Mouse (Mus musculus) left cerebral cortex, adult 8-10 months (tissue): ENCODE measurements around the gene Ube2j2. TPM values are rescaled to one million over a fixed set of nuclear protein-coding genes. Genes with fewer than 3 reads are reported as not detected.

Source experiments
- DNase-seq, 2 experiments: peaks; one replicate each; pipeline ENCODE4 v3.0.0; 2022; ENCODE audit warnings: low spot score in 2 of 2
- total RNA-seq, 4 experiments: library from RNA; stranded (reverse); gene quantifications; 2 replicates each; pipeline ENCODE4 v1.2.4; 2022

The Ube2j2 gene
- total RNA-seq = 10 to 100 TPM; 57.7 to 67.6 (median 65.2) TPM

- peak; percentile 91 to 98 for DNase-seq
Measured at GRCm38 (mm10) chr4:155943534-155944249, at the start of gene Ube2j2. Ube2j2 (plus strand) TSS chr4:155943831.

GRCm38 (mm10) chr4:155894311-155894881 lies 49.2 kb upstream of the Ube2j2 start:
- DNase-seq = peak; percentile 51 to 80

GRCm38 (mm10) chr4:155895216-155895615 lies 48.4 kb upstream of the Ube2j2 start:
- DNase-seq = peak; percentile 64 to 65

GRCm38 (mm10) chr4:155895826-155896225 lies 47.8 kb upstream of the Ube2j2 start:
- no peak for DNase-seq

GRCm38 (mm10) chr4:155896461-155896860 lies 47.2 kb upstream of the Ube2j2 start:
- peak in 1 of 2 experiments; percentile 1 for DNase-seq

GRCm38 (mm10) chr4:155898318-155898717 lies 45.3 kb upstream of the Ube2j2 start:
- DNase-seq = no peak

GRCm38 (mm10) chr4:155899355-155899754 lies 44.3 kb upstream of the Ube2j2 start:
- no peak for DNase-seq

- peak; percentile 4 to 47 for DNase-seq
Measured at GRCm38 (mm10) chr4:155901205-155901604, 42.4 kb upstream of the Ube2j2 start.

GRCm38 (mm10) chr4:155903246-155903645 lies 40.4 kb upstream of the Ube2j2 start:
- no peak for DNase-seq

- peak; percentile 1 to 6 for DNase-seq
Measured at GRCm38 (mm10) chr4:155904318-155905102, 39.1 kb upstream of the Ube2j2 start.

GRCm38 (mm10) chr4:155905634-155906033 lies 38.0 kb upstream of the Ube2j2 start:
- DNase-seq = no peak

- DNase-seq = peak; percentile 1 to 7
Measured at GRCm38 (mm10) chr4:155906125-155906524, 37.5 kb upstream of the Ube2j2 start.

- peak in 1 of 2 experiments; percentile 5 for DNase-seq
Measured at GRCm38 (mm10) chr4:155907003-155907402, 36.6 kb upstream of the Ube2j2 start.

GRCm38 (mm10) chr4:155908281-155908680 lies 35.4 kb upstream of the Ube2j2 start:
- DNase-seq = peak; percentile 4 to 10

GRCm38 (mm10) chr4:155908751-155909150 lies 34.9 kb upstream of the Ube2j2 start:
- peak in 1 of 2 experiments; percentile 1 for DNase-seq

GRCm38 (mm10) chr4:155932031-155932430 lies 11.6 kb upstream of the Ube2j2 start:
- DNase-seq = no peak

GRCm38 (mm10) chr4:155943049-155943452 lies 580 bp upstream of the Ube2j2 start:
- peak; percentile 27 to 43 for DNase-seq

GRCm38 (mm10) chr4:155944271-155944670 lies 640 bp downstream of the Ube2j2 start:
- no peak for DNase-seq

GRCm38 (mm10) chr4:155947094-155947493 lies 3.5 kb downstream of the Ube2j2 start:
- DNase-seq = no peak

- DNase-seq = no peak
Measured at GRCm38 (mm10) chr4:155955491-155955890, 11.9 kb downstream of the Ube2j2 start.

GRCm38 (mm10) chr4:155959275-155959674 lies 15.6 kb downstream of the Ube2j2 start:
- peak in 1 of 2 experiments; percentile 31 for DNase-seq
